Mouse (Mus musculus) heart, embryonic 13.5 days (tissue): ENCODE measurements around the gene Fstl4. TPM values are rescaled to one million over a fixed set of nuclear protein-coding genes. Genes with fewer than 3 reads are reported as not detected.

Source experiments
- ATAC-seq: fragments of 200-750 bp; cut with Nextera tagmentation; 2 replicates; pipeline ENCODE4 v1.8.0; 2017; ENCODE audit warnings: moderate TSS enrichment; ENCODE audit not compliant: insufficient number of reproducible peaks, low FRiP score, low TSS enrichment; ENCODE audit errors: extremely low read depth
- H3K27ac ChIP-seq: fragments of 300-500 bp; sonication (generic); replicated peaks from 2 replicates; pipeline ENCODE4 v1.5.1; 2015; ENCODE audit warnings: moderate library complexity, mild to moderate bottlenecking, inconsistent platforms
- H3K27me3 ChIP-seq: fragments of 300-500 bp; sonication (generic); replicated peaks from 2 replicates; pipeline ENCODE4 v1.6.1; 2015; ENCODE audit warnings: mild to moderate bottlenecking, inconsistent platforms
- H3K36me3 ChIP-seq: fragments of 300-500 bp; sonication (generic); 2 replicates; pipeline ENCODE4 v1.6.1; 2015; ENCODE audit warnings: mild to moderate bottlenecking, inconsistent platforms
- H3K4me1 ChIP-seq: fragments of 300-500 bp; sonication (generic); 2 replicates; pipeline ENCODE4 v1.6.1; 2015; ENCODE audit warnings: inconsistent platforms
- H3K4me2 ChIP-seq: fragments of 300-500 bp; sonication (generic); 2 replicates; pipeline ENCODE4 v1.6.1; 2015; ENCODE audit warnings: inconsistent platforms, mild to moderate bottlenecking, moderate library complexity
- H3K4me3 ChIP-seq: fragments of 300-500 bp; sonication (generic); 2 replicates; pipeline ENCODE4 v1.5.1; 2015; ENCODE audit warnings: moderate library complexity, mild to moderate bottlenecking, inconsistent platforms
- H3K9ac ChIP-seq: fragments of 300-500 bp; sonication (generic); 2 replicates; pipeline ENCODE4 v1.6.1; 2015; ENCODE audit warnings: inconsistent platforms, mild to moderate bottlenecking, moderate library complexity
- H3K9me3 ChIP-seq: fragments of 300-500 bp; sonication (generic); 2 replicates; pipeline ENCODE4 v1.6.1; 2016; ENCODE audit warnings: inconsistent platforms
- WGBS: fragments of 180-500 bp; shearing (Covaris S2); methylation state at CpG from one replicate; pipeline ENCODE4 v1.1.7; 2015; ENCODE audit warnings: mixed read lengths; 5-methylcytosine and 5-hydroxymethylcytosine counted together
- polyA plus RNA-seq: library from polyadenylated mRNA; unstranded; fragments of >200 nt; fragmentation: Nextera tagmentation; extraction: Ambion mirVana; gene quantifications from 2 replicates; pipeline ENCODE4 v1.2.1, GENCODE M21; 2015

Gene Fstl4
- polyA plus RNA-seq, 1 experiment from 2014 or later, result 9.7 TPM

DNA sequence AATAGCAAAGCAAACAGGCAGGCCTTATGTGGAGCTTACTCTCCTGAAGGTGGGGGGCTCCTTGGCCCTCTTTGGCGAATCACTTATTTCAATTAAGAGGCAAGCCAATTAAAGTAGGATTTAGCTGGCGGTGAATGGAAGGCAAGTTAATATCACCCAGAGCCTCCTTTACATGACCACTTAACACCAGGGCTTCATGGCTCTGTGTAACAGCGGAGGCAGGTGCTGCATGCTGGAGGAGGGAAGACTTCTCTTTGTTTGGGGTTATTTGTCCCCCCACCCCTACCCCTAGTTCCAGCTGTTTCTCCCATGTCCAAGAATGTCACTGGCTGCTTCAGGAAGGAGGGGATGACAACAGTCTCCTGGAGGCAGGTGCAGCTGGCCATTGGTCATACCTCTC lies 10.9 kb downstream of the Fstl4 start:
- no peak overlapping the region for H3K9ac ChIP-seq
- H3K4me3 ChIP-seq, result no peak overlapping the region
- peaks cover 18% of the 10 kb centered on the region for H3K4me1 ChIP-seq
- H3K27ac ChIP-seq, result no peak overlapping the region
- ATAC-seq, result no peak
- H3K9me3 ChIP-seq, result no peaks in the 10 kb centered on the region
- peaks cover 4% of the 10 kb centered on the region; the same call in 1 of the 2 replicates for H3K27me3 ChIP-seq
- no peaks in the 10 kb centered on the region for H3K36me3 ChIP-seq
- no peak overlapping the region for H3K4me2 ChIP-seq
- WGBS, result 86% methylated on average over 3 of the region's 3 CpGs

GRCm38 (mm10) chr11:52782426-52782825 lies 18.0 kb downstream of the Fstl4 start:
- H3K4me2 ChIP-seq, result no peak overlapping the region
- no peak overlapping the region for H3K27ac ChIP-seq
- no peaks in the 10 kb centered on the region; the same call in 1 of the 2 replicates for H3K27me3 ChIP-seq
- no peak overlapping the region for H3K9ac ChIP-seq
- H3K4me3 ChIP-seq, result no peak overlapping the region
- no peaks in the 10 kb centered on the region for H3K36me3 ChIP-seq
- peaks cover 8% of the 10 kb centered on the region for H3K4me1 ChIP-seq
- no peaks in the 10 kb centered on the region for H3K9me3 ChIP-seq
- no peak for ATAC-seq
- WGBS, result 82% methylated on average over 5 of the region's 5 CpGs

- H3K4me1 ChIP-seq, result no peaks in the 10 kb centered on the region
- H3K9me3 ChIP-seq, result no peaks in the 10 kb centered on the region
- no peak overlapping the region for H3K9ac ChIP-seq
- no peak overlapping the region for H3K4me2 ChIP-seq
- no peaks in the 10 kb centered on the region for H3K36me3 ChIP-seq
- no peak overlapping the region for H3K27ac ChIP-seq
- H3K27me3 ChIP-seq, result no peaks in the 10 kb centered on the region
- no peak for ATAC-seq
- no peak overlapping the region for H3K4me3 ChIP-seq
- WGBS, result 63% methylated on average over 5 of the region's 5 CpGs
These were observed 29.9 kb downstream of the Fstl4 start for GRCm38 (mm10) chr11:52794331-52794730.

- no peaks in the 10 kb centered on the region for H3K27me3 ChIP-seq
- H3K4me1 ChIP-seq, result peaks cover 16% of the 10 kb centered on the region
- no peak overlapping the region for H3K9ac ChIP-seq
- H3K4me2 ChIP-seq, result peak overlapping the region; percentile 11; the same call in 1 of the 2 replicates
- H3K4me3 ChIP-seq, result no peak overlapping the region
- ATAC-seq, result no peak
- no peaks in the 10 kb centered on the region for H3K36me3 ChIP-seq
- peak overlapping the region; percentile 36 for H3K27ac ChIP-seq
- no peaks in the 10 kb centered on the region for H3K9me3 ChIP-seq
- WGBS, result 44% methylated on average over 2 of the region's 2 CpGs
These were observed 45.1 kb downstream of the Fstl4 start for GRCm38 (mm10) chr11:52809542-52809941.

- H3K4me1 ChIP-seq, result peaks cover 15% of the 10 kb centered on the region
- H3K36me3 ChIP-seq, result no peaks in the 10 kb centered on the region
- H3K27me3 ChIP-seq, result no peaks in the 10 kb centered on the region
- H3K4me3 ChIP-seq, result no peak overlapping the region
- ATAC-seq, result no peak
- H3K4me2 ChIP-seq, result no peak overlapping the region
- H3K9ac ChIP-seq, result no peak overlapping the region
- no peak overlapping the region for H3K27ac ChIP-seq
- H3K9me3 ChIP-seq, result 0 out of 2 replicates have a peak, but pooled peaks cover 2% of the 10 kb centered on the region
- 89% methylated on average over 4 of the region's 4 CpGs for WGBS
These were observed 51.6 kb downstream of the Fstl4 start for GRCm38 (mm10) chr11:52816004-52816403.

GRCm38 (mm10) chr11:52820336-52820905 lies 56.0 kb downstream of the Fstl4 start:
- no peak overlapping the region for H3K27ac ChIP-seq
- no peaks in the 10 kb centered on the region for H3K27me3 ChIP-seq
- H3K4me3 ChIP-seq, result no peak overlapping the region
- H3K9ac ChIP-seq, result no peak overlapping the region
- ATAC-seq, result no peak
- no peaks in the 10 kb centered on the region for H3K36me3 ChIP-seq
- 7% methylated on average over 2 of the region's 2 CpGs for WGBS
- 0 out of 2 replicates have a peak, but pooled peaks cover 2% of the 10 kb centered on the region for H3K9me3 ChIP-seq
- no peak overlapping the region for H3K4me2 ChIP-seq
- H3K4me1 ChIP-seq, result peaks cover 7% of the 10 kb centered on the region

DNA sequence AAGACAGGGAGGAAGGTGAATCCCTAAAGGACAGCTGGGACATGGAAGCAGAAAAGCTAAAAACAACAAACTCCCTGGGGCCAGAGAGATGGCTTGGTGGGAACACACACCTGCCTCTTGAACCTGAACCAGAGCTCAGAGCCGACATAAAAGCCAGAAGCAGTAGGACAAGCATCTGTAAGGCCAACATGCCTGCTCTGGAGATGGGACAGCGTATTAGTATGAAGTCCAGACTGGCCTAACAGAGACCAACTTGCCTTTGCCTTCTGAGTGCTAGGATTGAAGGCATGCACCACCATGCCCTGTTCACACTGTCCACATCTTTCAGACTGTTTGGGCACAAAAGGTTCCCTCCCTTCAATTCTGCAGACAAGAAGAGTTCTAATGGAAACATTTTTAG lies 62.2 kb downstream of the Fstl4 start:
- H3K36me3 ChIP-seq, result no peaks in the 10 kb centered on the region
- no peak overlapping the region for H3K9ac ChIP-seq
- 77% methylated on average over 2 of the region's 2 CpGs for WGBS
- no peak overlapping the region for H3K4me2 ChIP-seq
- no peaks in the 10 kb centered on the region for H3K9me3 ChIP-seq
- H3K4me1 ChIP-seq, result no peaks in the 10 kb centered on the region
- no peak overlapping the region for H3K4me3 ChIP-seq
- ATAC-seq, result no peak
- no peak overlapping the region for H3K27ac ChIP-seq
- no peaks in the 10 kb centered on the region for H3K27me3 ChIP-seq

- Histone ChIP-seq H3K4me2 (no peak overlapping the region), H3K27ac (no peak overlapping the region), H3K4me1 (no peaks in the 10 kb centered on the region), H3K27me3 (no peaks in the 10 kb centered on the region), H3K9me3 (no peaks in the 10 kb centered on the region), H3K4me3 (no peak overlapping the region), H3K36me3 (no peaks in the 10 kb centered on the region), H3K9ac (no peak overlapping the region)
- WGBS, result 82% methylated on average over 12 of the region's 12 CpGs
- no peak for ATAC-seq
These were observed 67.3 kb downstream of the Fstl4 start for GRCm38 (mm10) chr11:52831631-52832310.

GRCm38 (mm10) chr11:52832311-52832675 lies 67.9 kb downstream of the Fstl4 start:
- 87% methylated on average over 1 of the region's 1 CpGs for WGBS
- Histone ChIP-seq H3K4me2 (no peak overlapping the region), H3K9ac (no peak overlapping the region), H3K36me3 (no peaks in the 10 kb centered on the region), H3K27ac (no peak overlapping the region), H3K4me3 (no peak overlapping the region), H3K4me1 (no peaks in the 10 kb centered on the region), H3K9me3 (no peaks in the 10 kb centered on the region), H3K27me3 (no peaks in the 10 kb centered on the region)
- ATAC-seq, result no peak

DNA sequence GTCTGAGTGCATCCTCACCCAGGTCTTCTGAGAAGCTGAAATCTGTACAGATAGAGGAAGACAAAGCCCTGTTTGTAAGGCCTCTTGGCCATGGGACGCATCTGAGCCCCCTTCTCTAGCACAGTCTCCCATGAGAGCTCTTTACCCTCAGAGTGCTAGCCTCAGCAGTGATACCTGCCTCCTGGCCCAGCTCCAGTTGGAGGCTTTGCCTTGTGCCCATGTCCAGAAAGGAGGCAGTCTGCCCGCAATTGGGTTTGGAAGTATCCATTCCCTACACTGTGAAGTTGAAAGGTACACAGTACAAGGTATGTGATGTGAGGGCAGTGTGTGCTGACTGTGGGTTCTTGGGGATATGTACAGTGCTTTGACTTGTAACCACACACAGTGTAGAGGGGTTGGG lies 84.3 kb downstream of the Fstl4 start:
- H3K27me3 ChIP-seq, result no peaks in the 10 kb centered on the region
- ATAC-seq, result no peak

DNA sequence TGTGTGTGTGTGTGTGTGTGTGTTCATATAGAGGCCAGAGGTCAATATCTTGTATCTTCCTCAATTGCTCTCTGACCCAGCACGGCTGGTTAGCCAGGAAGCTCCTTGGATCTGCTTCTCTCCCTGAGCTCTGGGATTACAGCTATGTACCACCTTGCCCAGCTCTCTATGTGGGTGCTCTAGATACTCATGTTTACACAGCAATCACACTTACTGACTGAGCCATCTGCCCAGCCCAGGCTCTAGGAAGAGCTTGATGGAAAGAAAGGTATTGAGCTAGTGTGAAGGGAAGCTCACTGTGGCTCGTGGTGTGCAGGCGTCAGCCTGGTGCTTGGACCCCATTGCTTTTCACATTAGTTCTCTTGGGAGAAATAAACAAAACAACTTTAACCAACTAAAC lies 85.6 kb downstream of the Fstl4 start:
- Histone ChIP-seq H3K4me2 (no peak overlapping the region), H3K4me3 (no peak overlapping the region), H3K27ac (no peak overlapping the region), H3K27me3 (no peaks in the 10 kb centered on the region), H3K9ac (no peak overlapping the region), H3K36me3 (no peaks in the 10 kb centered on the region), H3K9me3 (no peaks in the 10 kb centered on the region), H3K4me1 (peaks cover 4% of the 10 kb centered on the region; the same call in 1 of the 2 replicates)
- ATAC-seq, result no peak
- 80% methylated on average over 3 of the region's 3 CpGs for WGBS

More for the DNA sequence above, 84.3 kb downstream of the Fstl4 start:
- Histone ChIP-seq H3K9ac (no peak overlapping the region), H3K27ac (no peak overlapping the region), H3K4me3 (no peak overlapping the region), H3K9me3 (no peaks in the 10 kb centered on the region), H3K4me1 (peaks cover 9% of the 10 kb centered on the region), H3K36me3 (no peaks in the 10 kb centered on the region), H3K4me2 (no peak overlapping the region)
- 72% methylated on average over 2 of the region's 2 CpGs for WGBS
